Mouse (Mus musculus) forebrain, embryonic 14.5 days (tissue): ENCODE measurements around the gene Gng10. TPM values are rescaled to one million over a fixed set of nuclear protein-coding genes. Genes with fewer than 3 reads are reported as not detected.

Source experiments
- ATAC-seq: fragments of 200-750 bp; cut with Nextera tagmentation; 2 replicates; pipeline ENCODE4 v1.8.0; 2017; ENCODE audit warnings: mild to moderate bottlenecking, moderate library complexity
- DNase-seq: peaks from one replicate; pipeline ENCODE4 v3.0.0-alpha.2; 2015; ENCODE audit warnings: low spot score
- H3K27ac ChIP-seq: fragments of 300-500 bp; sonication (generic); 2 replicates; pipeline ENCODE4 v1.5.1; 2014; ENCODE audit warnings: low read depth, mild to moderate bottlenecking, control low read depth, low read length, moderate library complexity
- H3K27me3 ChIP-seq: fragments of 300-500 bp; sonication (generic); replicated peaks from 2 replicates; pipeline ENCODE4 v1.6.1; 2014; ENCODE audit warnings: low read length, control low read depth, mixed read lengths; ENCODE audit not compliant: control insufficient read depth, insufficient read depth
- H3K36me3 ChIP-seq: fragments of 300-500 bp; sonication (generic); 2 replicates; pipeline ENCODE4 v1.6.1; 2014; ENCODE audit warnings: low read length, control low read depth; ENCODE audit not compliant: control insufficient read depth, insufficient read depth
- H3K4me1 ChIP-seq: fragments of 300-500 bp; sonication (generic); 2 replicates; pipeline ENCODE4 v1.6.1; 2014; ENCODE audit warnings: antibody characterized with exemption, low read length, control low read depth; ENCODE audit not compliant: control insufficient read depth, insufficient read depth
- H3K4me2 ChIP-seq: fragments of 300-500 bp; sonication (generic); 2 replicates; pipeline ENCODE4 v1.6.1; 2014; ENCODE audit warnings: mild to moderate bottlenecking, control low read depth, low read length
- H3K4me3 ChIP-seq: fragments of 300-500 bp; sonication (generic); 2 replicates; pipeline ENCODE4 v1.5.1; 2014; ENCODE audit warnings: low read depth, low read length, control low read depth
- H3K9ac ChIP-seq: fragments of 300-500 bp; sonication (generic); 2 replicates; pipeline ENCODE4 v1.6.1; 2014; ENCODE audit warnings: mild to moderate bottlenecking, low read length, control low read depth, moderate library complexity
- H3K9me3 ChIP-seq: fragments of 300-500 bp; sonication (generic); replicated peaks from 2 replicates; pipeline ENCODE4 v1.6.1; 2016; ENCODE audit warnings: low read length, control low read depth, mixed read lengths; ENCODE audit not compliant: control insufficient read depth
- WGBS: fragments of 180-500 bp; shearing (Covaris S2); extraction: QIAGEN DNeasy Blood & Tissue Kit; methylation state at CpG from one replicate; pipeline ENCODE4 v1.1.7; 2014; 5-methylcytosine and 5-hydroxymethylcytosine counted together
- polyA plus RNA-seq: library from polyadenylated mRNA; unstranded; fragments of >200 nt; fragmentation: Nextera tagmentation; extraction: Ambion mirVana; gene quantifications from 2 replicates; pipeline ENCODE4 v1.2.1, GENCODE M21; 2014

The Gng10 gene
- polyA plus RNA-seq, 1 experiment from 2014 or later: 204 TPM

GRCm38 (mm10) chr4:59083430-59083829 is 48.5 kb downstream of the Gng10 start:
- Histone ChIP-seq H3K27ac (no peak overlapping the region), H3K4me2 (no peak overlapping the region), H3K9ac (no peak overlapping the region), H3K9me3 (no peaks in the 10 kb centered on the region), H3K4me3 (no peak overlapping the region), H3K27me3 (no peaks in the 10 kb centered on the region), H3K4me1 (no peaks in the 10 kb centered on the region), H3K36me3 (no peaks in the 10 kb centered on the region)
- DNase-seq (no peak), ATAC-seq (no peak)
- WGBS: 89% methylated on average over 2 of the region's 2 CpGs

DNA sequence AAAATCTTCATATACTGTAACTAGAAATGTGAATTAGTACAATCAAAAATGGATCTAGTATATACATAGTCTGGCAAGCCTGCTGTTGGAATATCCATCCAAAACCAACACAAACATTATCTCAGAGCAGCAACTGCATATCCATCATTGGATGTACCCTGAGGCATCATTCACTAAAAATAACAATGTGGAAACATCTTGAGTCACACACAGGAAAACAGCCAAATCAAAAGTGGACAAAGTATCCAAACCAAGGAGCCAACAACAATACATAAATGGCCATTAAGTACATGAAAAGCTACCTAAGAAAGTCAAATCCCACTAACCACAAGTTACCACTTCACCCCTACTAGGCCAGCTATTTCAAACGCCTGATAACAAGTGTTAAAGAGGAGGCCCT is 54.5 kb downstream of the Gng10 start:
- 53% methylated on average over 1 of the region's 1 CpGs for WGBS
- no peaks in the 10 kb centered on the region for H3K9me3 ChIP-seq
- H3K9ac ChIP-seq: no peak overlapping the region
- H3K4me1 ChIP-seq: no peaks in the 10 kb centered on the region
- H3K36me3 ChIP-seq: no peaks in the 10 kb centered on the region
- no peaks in the 10 kb centered on the region for H3K27me3 ChIP-seq
- no peak overlapping the region for H3K4me2 ChIP-seq
- DNase-seq (no peak), ATAC-seq (no peak)
- H3K4me3 ChIP-seq: no peak overlapping the region
- H3K27ac ChIP-seq: no peak overlapping the region

Other genes starting within 250 kb of the Gng10 start
- gene Olfr267, start 247.4 kb upstream of the Gng10 start, polyA plus RNA-seq: 0.24 TPM in 1 of 2 replicates, not detected in the other
- 26.7 and 36.0 TPM in 2 replicates for gene Ecpas, start 122.3 kb upstream of the Gng10 start, polyA plus RNA-seq
- 0.62 and 1.2 TPM in 2 replicates for gene Zkscan16, start 91.5 kb upstream of the Gng10 start, polyA plus RNA-seq
- 4.9 and 5.9 TPM in 2 replicates for gene Ptgr1, start 48.0 kb upstream of the Gng10 start, polyA plus RNA-seq
- 4.9 and 6.5 TPM in 2 replicates for gene Dnajc25, start 40.0 kb upstream of the Gng10 start, polyA plus RNA-seq
- 1.5 and 5.3 TPM in 2 replicates for gene Gm20503, start 31.9 kb upstream of the Gng10 start, polyA plus RNA-seq
- gene AI481877, start 103.9 kb downstream of the Gng10 start, polyA plus RNA-seq: not detected in 2 replicates
- gene Ugcg, start 154.2 kb downstream of the Gng10 start, polyA plus RNA-seq: 18.6 and 19.4 TPM in 2 replicates